Mouse (Mus musculus) megakaryocyte-erythroid progenitor cell, adult 5-6 weeks (primary cell): Measurements from ENCODE around the gene Fsd1. TPM values are rescaled to one million over a fixed set of nuclear protein-coding genes. Genes with fewer than 3 reads are reported as not detected.
"Not testable (repeated sequence)": the region's sequence is repeated elsewhere in the genome, so short reads cannot be mapped to it uniquely, and the experiment has no call there.

Experiments
- ATAC-seq: replicated peaks from 2 replicates; pipeline ENCODE4 v1.8.0; 2016; ENCODE audit warnings: mild to moderate bottlenecking, inconsistent platforms; ENCODE audit not compliant: severe bottlenecking, poor library complexity, low FRiP score, low TSS enrichment
- total RNA-seq, 2 experiments: library from RNA; stranded (forward) in 1 of 2; stranded (reverse) in 1 of 2; fragments of 200-1000, 215-1000 nt in 1 of 2; fragments of >200 nt in 1 of 2; fragmentation: Nextera tagmentation in 1 of 2; gene quantifications; 2 replicates each; pipeline ENCODE4 v1.2.3; 2014 to 2017

Fsd1 gene
- total RNA-seq (2014; fragmentation: Nextera tagmentation) = not detected in 2 replicates
- not detected in 2 replicates for total RNA-seq (2017)

- no peak; the same call in 1 of the 2 replicates for ATAC-seq
Measured at GRCm38 (mm10) chr17:55986030-55986961, at the start of gene Fsd1. Fsd1 (plus strand) TSS chr17:55986509.

- ATAC-seq = not testable (repeated sequence)
Measured at GRCm38 (mm10) chr17:55944387-55944865, 41.9 kb upstream of the Fsd1 start.

- ATAC-seq = peak; percentile 97
Measured at GRCm38 (mm10) chr17:55944866-55945682, 41.2 kb upstream of the Fsd1 start.

- no peak for ATAC-seq
Measured at GRCm38 (mm10) chr17:55945696-55946095, 40.6 kb upstream of the Fsd1 start.

DNA sequence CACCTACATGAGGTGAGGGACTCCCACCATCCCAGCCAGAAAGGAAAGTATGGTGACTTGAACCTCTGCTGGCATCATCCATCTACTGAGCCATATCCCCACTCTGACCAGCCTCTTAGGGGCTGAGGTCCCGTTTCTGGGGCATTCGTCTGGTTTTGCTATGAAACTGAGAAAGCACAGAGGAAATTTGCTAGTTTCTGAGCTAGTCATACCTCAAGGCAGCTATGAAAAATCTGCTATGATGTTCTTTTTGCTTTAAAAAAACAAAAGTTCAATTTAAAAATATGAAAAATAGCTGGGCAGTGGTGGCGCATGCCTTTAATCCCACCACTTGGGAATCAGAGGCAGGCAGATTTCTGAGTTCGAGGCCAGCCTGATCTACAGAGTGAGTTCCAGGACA, 37.7 kb upstream of the Fsd1 start:
- ATAC-seq = no peak

GRCm38 (mm10) chr17:55949400-55949799, 36.9 kb upstream of the Fsd1 start, which contains the start of gene Zfp119b:
Zfp119b (minus strand) TSS chr17:55949500.
- ATAC-seq = no peak

- ATAC-seq = no peak
Measured at GRCm38 (mm10) chr17:55950601-55951000, 35.7 kb upstream of the Fsd1 start.

DNA sequence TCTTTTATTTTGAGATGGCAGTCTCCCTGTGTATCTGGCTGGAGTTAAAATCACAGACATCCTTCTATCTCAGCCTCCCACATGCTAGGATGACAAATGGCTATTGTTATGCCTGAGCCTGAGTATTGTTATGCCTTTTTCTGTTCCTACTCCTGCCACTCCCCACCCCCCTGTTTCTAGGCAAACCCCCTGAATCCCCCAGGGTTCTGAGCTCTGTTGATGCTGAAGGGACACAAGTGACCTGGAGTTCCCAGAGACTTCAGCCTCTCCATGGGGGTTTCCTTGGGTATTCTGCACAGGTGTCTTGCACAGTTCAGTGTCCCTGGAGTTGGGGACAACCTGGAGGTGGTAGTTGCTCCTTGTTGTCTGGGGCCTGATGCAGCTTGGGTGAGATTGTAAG, 34.3 kb upstream of the Fsd1 start:
- no peak for ATAC-seq

DNA sequence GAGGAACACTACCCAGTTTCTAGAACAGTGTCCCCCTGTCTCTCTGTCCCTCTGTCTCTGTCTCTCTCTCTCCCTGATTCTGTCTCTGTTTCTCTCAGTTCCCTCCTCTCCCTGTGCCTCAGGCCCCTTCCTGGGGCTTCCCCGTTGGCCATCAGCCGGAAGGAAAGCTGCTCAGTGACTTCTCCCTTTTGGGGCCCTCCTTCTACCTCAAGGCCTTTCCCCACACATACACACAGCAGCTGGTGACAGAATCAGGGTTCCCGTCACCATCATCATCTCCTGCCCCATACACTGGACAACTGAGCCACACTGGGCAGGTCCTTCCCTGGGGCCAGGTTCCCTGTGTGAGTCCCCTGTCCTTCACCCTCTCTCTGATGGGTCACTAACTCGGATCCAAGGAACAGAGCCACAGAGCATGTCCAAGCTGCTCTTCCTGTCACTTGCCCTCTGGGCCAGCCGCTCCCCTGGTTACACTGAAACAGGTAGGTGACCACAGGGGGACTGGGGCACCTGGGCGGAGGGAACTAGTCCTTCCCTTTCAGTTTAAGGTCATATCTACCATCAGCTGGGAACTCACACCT, 33.8 kb upstream of the Fsd1 start, which contains the start of gene Ebi3:
Gene Ebi3 (plus strand): TSS at position 194 of the 581 bp plus-strand sequence.
- ATAC-seq = no peak

- no peak for ATAC-seq
Measured at GRCm38 (mm10) chr17:55953751-55954150, 32.6 kb upstream of the Fsd1 start.

GRCm38 (mm10) chr17:55954229-55954628, 32.1 kb upstream of the Fsd1 start:
- ATAC-seq = no peak

DNA sequence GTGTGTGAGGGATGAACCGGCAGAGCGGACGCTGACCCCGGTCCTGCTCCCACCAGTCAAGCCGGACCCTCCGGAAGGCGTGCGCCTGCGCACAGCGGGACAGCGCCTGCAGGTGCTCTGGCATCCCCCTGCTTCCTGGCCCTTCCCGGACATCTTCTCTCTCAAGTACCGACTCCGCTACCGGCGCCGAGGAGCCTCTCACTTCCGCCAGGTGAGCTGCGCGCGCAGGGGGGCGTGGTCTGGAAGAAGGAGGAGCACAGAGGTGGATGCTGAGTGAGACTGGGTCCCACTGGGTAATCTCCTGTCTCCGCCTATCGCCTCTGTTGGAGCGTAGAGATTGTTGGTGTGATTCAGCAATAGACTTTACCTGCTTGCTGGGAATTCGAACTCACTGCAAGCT, 30.2 kb upstream of the Fsd1 start:
- ATAC-seq = no peak

DNA sequence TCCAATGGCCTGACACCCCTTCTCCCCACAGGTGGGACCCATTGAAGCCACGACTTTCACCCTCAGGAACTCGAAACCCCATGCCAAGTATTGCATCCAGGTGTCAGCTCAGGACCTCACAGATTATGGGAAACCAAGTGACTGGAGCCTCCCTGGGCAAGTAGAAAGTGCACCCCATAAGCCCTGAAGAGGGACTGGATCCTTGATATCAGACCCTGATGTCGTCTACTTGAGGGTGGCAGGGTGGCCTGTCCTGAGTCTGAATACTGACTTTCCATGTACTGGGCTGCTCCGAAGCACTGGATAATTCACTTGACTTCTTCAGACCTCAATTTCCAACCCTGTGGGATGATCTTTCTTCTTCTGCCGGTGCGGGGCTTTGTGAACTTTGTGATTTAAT, 29.7 kb upstream of the Fsd1 start:
- ATAC-seq = no peak

DNA sequence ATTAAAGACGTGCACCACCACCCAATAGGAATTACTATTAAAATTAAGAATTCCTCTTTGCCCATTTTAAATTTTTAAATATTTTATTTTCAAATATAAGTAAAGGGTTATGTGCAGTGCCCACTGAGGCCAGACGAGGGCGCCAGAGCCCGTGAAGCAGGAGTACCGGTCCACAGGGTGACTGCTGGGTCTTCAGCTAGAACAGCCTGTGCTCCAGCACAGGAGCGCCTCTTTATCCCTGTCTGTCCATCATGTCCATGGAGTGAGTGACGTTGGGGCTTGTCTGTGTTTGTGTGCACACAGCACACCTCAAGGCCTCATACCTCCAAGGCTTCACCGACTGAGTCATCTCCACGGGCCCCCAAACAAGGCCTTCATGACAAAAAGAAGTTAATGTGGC, 29.1 kb upstream of the Fsd1 start:
- ATAC-seq = peak; percentile 30; the same call in 1 of the 2 replicates

DNA sequence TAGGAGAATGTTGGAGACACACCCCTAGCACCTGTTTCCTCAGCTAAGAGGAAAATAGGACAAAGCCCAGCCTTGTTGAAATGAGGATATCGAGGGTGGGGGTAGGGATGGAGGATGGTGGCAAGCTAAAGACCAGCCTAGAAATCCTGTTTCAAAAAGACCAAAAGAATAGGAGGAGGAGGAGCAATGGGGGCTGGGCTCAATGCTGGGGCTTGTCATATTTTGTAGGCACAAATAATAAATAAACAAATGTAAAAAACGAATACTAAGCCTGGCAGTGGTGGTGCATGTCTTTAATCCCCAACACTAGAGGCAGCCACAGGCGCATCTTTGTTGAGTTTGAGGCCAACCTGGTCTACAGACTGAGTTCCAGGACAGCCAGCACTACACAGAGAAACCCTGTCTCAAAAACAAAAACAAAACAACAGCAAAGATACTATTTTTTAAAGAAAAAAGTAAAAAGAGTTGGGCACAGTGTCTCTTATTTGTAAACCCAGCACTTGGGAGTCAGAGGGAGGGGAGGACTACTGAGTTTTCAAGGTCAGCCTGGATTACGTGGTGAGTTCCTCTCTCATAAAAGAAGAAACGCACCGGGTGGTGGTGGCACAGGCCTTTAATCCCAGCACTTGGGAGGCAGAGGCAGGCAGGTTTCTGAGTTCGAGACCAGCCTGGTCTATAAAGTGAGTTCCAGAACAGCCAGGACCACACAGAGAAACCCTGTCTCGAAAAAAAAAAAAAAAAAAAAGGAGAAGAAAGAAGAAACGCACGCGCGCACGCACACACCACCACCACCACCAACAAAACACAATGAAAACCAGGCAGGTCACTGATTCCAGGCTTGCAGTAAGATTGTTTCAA, 28.4 kb upstream of the Fsd1 start:
- no peak for ATAC-seq

DNA sequence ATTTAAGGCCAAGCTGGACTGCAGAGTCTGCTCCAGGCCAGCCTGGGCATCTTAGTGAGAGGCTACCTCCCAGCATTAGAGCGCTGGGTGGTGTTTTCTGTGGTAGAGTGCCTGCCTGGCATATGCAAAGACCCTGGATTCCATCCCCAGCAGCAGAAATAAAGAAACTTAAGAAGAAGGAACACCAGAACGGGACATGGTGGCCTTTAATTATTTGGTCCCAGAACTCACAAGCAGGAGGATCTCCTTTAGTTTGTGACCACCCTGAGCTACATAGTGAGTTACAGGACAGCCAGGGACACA, 27.8 kb upstream of the Fsd1 start:
- ATAC-seq = no peak

GRCm38 (mm10) chr17:55958918-55959728, 27.2 kb upstream of the Fsd1 start, which contains the start of gene Yju2:
Yju2 (plus strand) TSS chr17:55959099.
- ATAC-seq = peak; percentile 91
